Mouse (Mus musculus) embryonic fibroblast, embryonic 13.5 days (primary cell): Measurements from ENCODE around the gene Ttc23.

Source experiments
- CTCF ChIP-seq: IDR thresholded peaks from 2 replicates; pipeline ENCODE4 v1.5.1; 2011; ENCODE audit warnings: mild to moderate bottlenecking, control low read depth, low read length, moderate library complexity, borderline replicate concordance; ENCODE audit not compliant: insufficient read depth
- POLR2A ChIP-seq: IDR thresholded peaks from 2 replicates; pipeline ENCODE4 v1.6.1; 2011; ENCODE audit warnings: low read depth, mild to moderate bottlenecking, control low read depth, low read length, moderate library complexity

GRCm38 (mm10) chr7:67722163-67722562 lies 75.0 kb downstream of the Ttc23 start:
- TF ChIP-seq POLR2A (no peak), CTCF (no peak)
